Mouse (Mus musculus) liver, embryonic 11.5 days (tissue): ENCODE results near the gene Nrde2. TPM values are rescaled to one million over a fixed set of nuclear protein-coding genes. Genes with fewer than 3 reads are reported as not detected.

Experiments
- ATAC-seq: fragments of 200-750 bp; cut with Nextera tagmentation; replicated peaks from 2 replicates; pipeline ENCODE4 v1.8.0; 2017; ENCODE audit warnings: moderate number of reproducible peaks, mild to moderate bottlenecking, moderate TSS enrichment, moderate library complexity; ENCODE audit not compliant: low FRiP score
- DNase-seq: peaks from one replicate; pipeline ENCODE4 v3.0.0-alpha.2; 2017; ENCODE audit warnings: low spot score
- H3K27ac ChIP-seq: fragments of 300-500 bp; sonication (generic); 2 replicates; pipeline ENCODE4 v1.5.1; 2014; ENCODE audit warnings: mild to moderate bottlenecking, low read depth, low read length, control low read depth
- H3K27me3 ChIP-seq: fragments of 300-500 bp; sonication (generic); replicated peaks from 2 replicates; pipeline ENCODE4 v1.6.1; 2014; ENCODE audit warnings: low read length, mixed read lengths; ENCODE audit not compliant: control insufficient read depth, insufficient read depth
- H3K36me3 ChIP-seq: fragments of 300-500 bp; sonication (generic); 2 replicates; pipeline ENCODE4 v1.6.1; 2014; ENCODE audit warnings: mild to moderate bottlenecking, low read length, moderate library complexity, mixed read lengths; ENCODE audit not compliant: control insufficient read depth, insufficient read depth
- H3K4me1 ChIP-seq: fragments of 300-500 bp; sonication (generic); replicated peaks from 2 replicates; pipeline ENCODE4 v1.6.1; 2014; ENCODE audit warnings: low read length, mixed read lengths; ENCODE audit not compliant: control insufficient read depth, insufficient read depth
- H3K4me2 ChIP-seq: fragments of 300-500 bp; sonication (generic); 2 replicates; pipeline ENCODE4 v1.6.1; 2014; ENCODE audit warnings: mild to moderate bottlenecking, control low read depth, moderate library complexity
- H3K4me3 ChIP-seq: fragments of 300-500 bp; sonication (generic); 2 replicates; pipeline ENCODE4 v1.5.1; 2014; ENCODE audit warnings: low read depth, low read length, control low read depth
- H3K9ac ChIP-seq: fragments of 300-500 bp; sonication (generic); 2 replicates; pipeline ENCODE4 v1.6.1; 2014; ENCODE audit warnings: low read depth, low read length, control low read depth
- H3K9me3 ChIP-seq: fragments of 300-500 bp; sonication (generic); 2 replicates; pipeline ENCODE4 v1.6.1; 2016; ENCODE audit warnings: low read length, inconsistent platforms, mixed read lengths; ENCODE audit not compliant: control insufficient read depth
- WGBS: fragments of 180-500 bp; shearing (Covaris S2); extraction: QIAGEN DNeasy Blood & Tissue Kit; methylation state at CpG from one replicate; pipeline ENCODE4 v1.1.7; 2014; 5-methylcytosine and 5-hydroxymethylcytosine counted together
- polyA plus RNA-seq: library from polyadenylated mRNA; unstranded; fragments of >200 nt; fragmentation: Nextera tagmentation; extraction: Ambion mirVana; gene quantifications from 2 replicates; pipeline ENCODE4 v1.2.1, GENCODE M21; 2014

Gene Nrde2
- polyA plus RNA-seq = 14.0 and 14.3 TPM in 2 replicates

- WGBS = under 1% methylated on average over 26 of the region's 26 CpGs
- peak within 1 kb of the TSS; percentile 85 for H3K4me2 ChIP-seq
- ATAC-seq = peak; percentile 99
- no peaks in the 10 kb centered on the region for H3K9me3 ChIP-seq
- H3K27me3 ChIP-seq = no peaks in the 10 kb centered on the region
- peak within 1 kb of the TSS; percentile 36; the same call in 1 of the 2 replicates for H3K27ac ChIP-seq
- peaks cover 4% of the 10 kb centered on the region; the same call in 1 of the 2 replicates for H3K4me1 ChIP-seq
- DNase-seq = peak; percentile 90
- H3K36me3 ChIP-seq = no peaks in the 10 kb centered on the region
- H3K9ac ChIP-seq = peak within 1 kb of the TSS; percentile 70
- H3K4me3 ChIP-seq = peak within 1 kb of the TSS; percentile 60
Measured at GRCm38 (mm10) chr12:100159261-100159975, at the start of gene Nrde2. Gene Nrde2 (minus strand): TSS chr12:100159653.

- Histone ChIP-seq H3K4me2 (no peak overlapping the region), H3K27me3 (no peaks in the 10 kb centered on the region), H3K36me3 (peaks cover 44% of the 10 kb centered on the region), H3K4me3 (no peak overlapping the region), H3K9me3 (no peaks in the 10 kb centered on the region), H3K27ac (no peak overlapping the region), H3K4me1 (peaks cover 26% of the 10 kb centered on the region), H3K9ac (no peak overlapping the region)
- DNase-seq (no peak), ATAC-seq (no peak)
- 92% methylated on average over 5 of the region's 5 CpGs for WGBS
Measured at GRCm38 (mm10) chr12:100206926-100207325, 47.5 kb upstream of the Nrde2 start.

- Histone ChIP-seq H3K27ac (no peak overlapping the region), H3K9me3 (no peaks in the 10 kb centered on the region), H3K4me2 (no peak overlapping the region), H3K27me3 (no peaks in the 10 kb centered on the region), H3K36me3 (peaks cover 44% of the 10 kb centered on the region), H3K4me1 (peaks cover 23% of the 10 kb centered on the region), H3K4me3 (no peak overlapping the region), H3K9ac (no peak overlapping the region)
- DNase-seq (no peak), ATAC-seq (no peak)
- WGBS = 88% methylated on average over 3 of the region's 3 CpGs
Measured at GRCm38 (mm10) chr12:100206521-100206920, 47.1 kb upstream of the Nrde2 start.

DNA sequence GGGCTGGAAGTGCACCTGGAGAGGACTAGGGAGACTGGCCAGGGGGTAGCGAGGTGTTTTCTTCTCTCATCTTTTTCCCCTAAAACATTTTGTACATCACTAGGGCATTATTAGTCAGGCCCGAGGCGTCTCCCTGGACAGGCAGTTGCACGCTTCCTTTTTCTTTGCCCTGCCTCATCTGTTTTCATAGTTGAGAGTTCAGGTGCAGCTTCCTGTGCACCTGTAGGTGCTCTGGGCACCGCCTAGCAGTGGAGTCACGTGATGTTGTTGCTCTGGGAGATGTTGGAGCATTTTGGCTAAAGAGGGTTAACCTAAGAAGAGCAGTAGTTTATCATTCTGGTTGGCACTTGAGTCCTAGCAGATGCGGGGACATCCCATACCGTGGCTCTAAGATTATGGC lies 45.7 kb upstream of the Nrde2 start:
- no peaks in the 10 kb centered on the region for H3K9me3 ChIP-seq
- H3K9ac ChIP-seq = no peak overlapping the region
- peaks cover 9% of the 10 kb centered on the region for H3K4me1 ChIP-seq
- no peak for DNase-seq
- no peak for ATAC-seq
- H3K27ac ChIP-seq = no peak overlapping the region
- WGBS = 89% methylated on average over 8 of the region's 8 CpGs
- no peaks in the 10 kb centered on the region for H3K27me3 ChIP-seq
- no peak overlapping the region for H3K4me2 ChIP-seq
- peaks cover 44% of the 10 kb centered on the region for H3K36me3 ChIP-seq
- H3K4me3 ChIP-seq = no peak overlapping the region

DNA sequence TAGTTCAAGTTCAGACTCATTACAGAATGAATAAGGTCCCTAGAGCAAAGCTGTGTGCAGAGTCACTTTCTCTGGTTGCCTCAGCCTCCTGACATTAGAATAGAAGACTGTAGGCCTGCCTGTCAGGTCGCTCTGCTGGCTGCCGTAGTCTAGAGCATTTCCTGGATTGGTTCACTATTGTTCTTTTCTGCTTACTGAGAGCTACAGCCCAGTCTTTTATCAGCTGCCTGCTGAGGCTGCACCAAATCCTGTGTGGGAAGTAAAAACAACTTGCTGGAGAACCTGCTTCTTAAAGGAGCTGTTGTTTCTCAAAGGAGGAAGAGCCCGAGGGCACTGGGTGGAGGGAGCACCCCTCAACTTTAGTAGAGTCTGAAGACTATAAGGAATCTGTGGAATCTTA lies 44.3 kb upstream of the Nrde2 start:
- DNase-seq (no peak), ATAC-seq (no peak)
- Histone ChIP-seq H3K27ac (0 out of 2 replicates have a peak overlapping the region, but pooled peaks have one; percentile 8), H3K36me3 (peaks cover 44% of the 10 kb centered on the region), H3K9me3 (no peaks in the 10 kb centered on the region), H3K4me3 (no peak overlapping the region), H3K4me1 (peaks cover 6% of the 10 kb centered on the region; the same call in 1 of the 2 replicates), H3K9ac (no peak overlapping the region), H3K27me3 (no peaks in the 10 kb centered on the region), H3K4me2 (no peak overlapping the region)
- 72% methylated on average over 3 of the region's 3 CpGs for WGBS

DNA sequence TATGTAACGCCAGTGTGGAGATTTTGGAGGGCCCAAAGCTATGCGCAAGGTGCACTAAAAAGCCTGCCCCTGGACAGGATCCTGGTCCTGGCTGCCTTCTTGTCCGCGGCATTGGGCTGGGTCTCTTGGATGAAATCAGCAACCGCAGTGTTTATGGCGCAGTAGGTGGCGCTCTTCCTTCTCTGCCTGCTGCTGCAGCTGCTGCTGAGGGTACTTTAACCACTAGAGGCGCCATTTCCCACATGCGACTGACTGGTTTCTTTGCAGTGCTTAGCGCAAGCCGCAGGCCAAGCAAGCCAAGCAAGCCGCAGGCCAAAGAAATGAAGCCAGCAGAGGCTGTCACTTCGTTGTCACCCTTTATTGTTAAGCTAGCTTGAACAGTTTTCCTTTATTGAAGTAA lies 42.4 kb upstream of the Nrde2 start:
- no peak overlapping the region for H3K9ac ChIP-seq
- ATAC-seq = peak; percentile 57

DNA sequence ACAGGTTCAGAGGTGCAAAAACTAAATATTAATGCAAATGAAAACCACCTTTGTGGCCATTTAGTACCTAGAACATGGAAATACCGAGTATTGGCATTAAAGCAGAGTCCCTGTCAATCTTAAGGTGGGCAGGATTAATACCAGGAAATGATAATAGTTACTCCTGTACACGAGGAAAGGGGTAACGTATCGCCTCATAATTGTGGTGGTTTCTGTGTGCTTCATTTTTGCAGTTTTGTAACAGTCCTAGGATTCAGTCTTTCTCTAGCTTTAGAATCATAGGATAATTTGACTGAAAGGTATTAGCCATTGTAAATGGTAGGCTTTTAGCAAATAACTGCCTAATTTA lies 41.9 kb upstream of the Nrde2 start:
- ATAC-seq (no peak), DNase-seq (no peak)
- Histone ChIP-seq H3K9ac (peak overlapping the region; percentile 84), H3K4me2 (peak overlapping the region; percentile 86), H3K4me1 (peaks cover 9% of the 10 kb centered on the region; the same call in 1 of the 2 replicates), H3K27me3 (no peaks in the 10 kb centered on the region), H3K9me3 (no peaks in the 10 kb centered on the region), H3K27ac (peak overlapping the region; percentile 81; the same call in 1 of the 2 replicates), H3K4me3 (peak overlapping the region; percentile 86), H3K36me3 (peaks cover 32% of the 10 kb centered on the region)
- WGBS = 26% methylated on average over 4 of the region's 4 CpGs

More for the DNA sequence above, 42.4 kb upstream of the Nrde2 start:
- H3K9me3 ChIP-seq = no peaks in the 10 kb centered on the region
- H3K4me2 ChIP-seq = peak overlapping the region; percentile 86
- peak overlapping the region; percentile 86 for H3K4me3 ChIP-seq
- WGBS = under 1% methylated on average over 13 of the region's 13 CpGs
- H3K36me3 ChIP-seq = peaks cover 36% of the 10 kb centered on the region
- no peaks in the 10 kb centered on the region for H3K27me3 ChIP-seq
- peaks cover 9% of the 10 kb centered on the region; the same call in 1 of the 2 replicates for H3K4me1 ChIP-seq
- DNase-seq = peak; percentile 85
- no peak overlapping the region for H3K27ac ChIP-seq

DNA sequence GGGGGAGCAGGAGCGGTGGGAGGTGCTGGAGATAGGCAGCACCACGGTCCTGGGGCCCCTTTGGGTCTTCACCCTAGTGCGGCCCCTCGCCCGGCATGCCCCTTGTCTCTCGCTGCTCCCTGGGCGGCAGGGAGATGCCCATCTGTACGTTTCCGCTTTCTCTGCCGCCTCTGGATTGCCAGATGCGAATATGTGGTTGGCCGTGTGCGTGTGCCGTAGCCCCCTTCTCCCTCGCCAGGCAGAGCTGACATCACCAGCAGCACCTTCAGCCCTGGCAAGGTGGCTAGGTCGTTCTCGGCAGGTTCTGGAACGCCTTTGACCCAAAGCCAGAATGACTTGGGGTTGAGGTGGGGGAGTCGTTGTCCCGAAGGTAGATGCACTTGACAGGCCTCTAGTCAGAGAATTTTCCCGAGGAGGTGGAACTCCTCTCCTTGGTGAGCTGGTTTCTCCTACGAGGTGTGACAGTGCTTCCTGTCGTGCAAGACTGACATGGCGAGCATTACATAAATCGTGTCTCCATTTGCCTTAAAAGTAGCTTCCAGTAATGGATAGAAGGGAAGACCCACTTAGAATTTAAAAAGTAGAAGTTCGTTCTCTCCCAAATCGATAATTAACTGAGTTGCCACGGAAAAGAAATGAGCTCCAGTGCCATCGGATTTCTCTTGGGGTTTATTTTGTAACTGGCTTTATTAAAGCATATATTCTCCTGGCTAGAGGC lies 41.4 kb upstream of the Nrde2 start:
- H3K9ac ChIP-seq = peak overlapping the region; percentile 84
- H3K9me3 ChIP-seq = no peaks in the 10 kb centered on the region
- peak overlapping the region; percentile 86 for H3K4me3 ChIP-seq
- DNase-seq (no peak), ATAC-seq (peak; percentile 44)
- H3K4me2 ChIP-seq = peak overlapping the region; percentile 86
- H3K36me3 ChIP-seq = peaks cover 29% of the 10 kb centered on the region
- H3K27me3 ChIP-seq = no peaks in the 10 kb centered on the region
- H3K27ac ChIP-seq = peak overlapping the region; percentile 81
- peaks cover 9% of the 10 kb centered on the region; the same call in 1 of the 2 replicates for H3K4me1 ChIP-seq
- WGBS = 4% methylated on average over 29 of the region's 29 CpGs
